Mouse (Mus musculus): Measurements from ENCODE around the gene Nav2. TPM values are rescaled to one million over a fixed set of nuclear protein-coding genes. Genes with fewer than 3 reads are reported as not detected.

Gene Nav2
- total and polyA plus RNA-seq, 3 experiments, result 4.8 to 6.9 (median 6.4) TPM

DNA sequence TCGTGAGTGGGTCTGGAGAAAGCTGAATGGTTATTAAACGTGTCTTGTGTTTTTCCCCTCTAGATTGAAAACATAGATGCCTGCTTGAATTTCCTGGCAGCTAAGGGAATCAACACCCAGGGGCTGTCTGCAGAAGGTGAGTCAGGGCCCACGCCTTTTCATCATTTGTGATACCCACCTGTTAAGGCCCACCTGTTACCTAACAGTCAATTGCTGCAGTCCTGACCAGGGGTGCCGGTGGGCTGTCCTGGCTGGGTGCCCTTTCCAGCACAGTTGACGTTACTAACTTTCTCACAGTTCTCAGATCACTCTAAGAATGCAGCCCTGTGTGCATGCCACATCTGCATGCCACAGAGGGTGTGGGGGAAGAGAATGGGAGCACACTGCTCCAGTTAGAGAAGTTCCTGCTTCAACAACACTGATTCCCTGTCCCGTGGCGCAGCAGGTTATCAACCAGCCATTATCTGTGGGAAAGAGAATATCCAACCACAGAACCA is 489.6 kb downstream of the Nav2 start:
- DNase-seq, result no peak

DNA sequence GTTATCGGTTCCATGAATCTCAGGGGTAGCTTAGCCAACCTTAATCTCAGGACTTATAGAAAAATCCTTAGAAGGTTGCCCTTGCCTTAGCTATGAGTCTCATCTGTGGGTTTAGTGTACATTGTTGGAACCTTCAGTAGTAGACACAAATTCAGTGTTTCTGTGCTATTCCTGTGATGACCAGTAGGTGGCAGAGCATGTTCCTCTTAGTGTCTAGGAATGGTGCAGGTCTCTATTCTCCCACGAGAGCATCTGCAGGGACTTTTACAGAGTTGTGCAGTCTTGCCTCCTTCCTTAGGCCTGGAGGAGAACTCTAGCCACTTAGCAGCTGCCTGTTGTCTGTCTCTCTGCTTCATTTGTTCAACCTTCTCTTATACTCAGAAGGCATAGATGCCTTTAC is 490.8 kb downstream of the Nav2 start:
- DNase-seq, result peak; percentile 50

DNA sequence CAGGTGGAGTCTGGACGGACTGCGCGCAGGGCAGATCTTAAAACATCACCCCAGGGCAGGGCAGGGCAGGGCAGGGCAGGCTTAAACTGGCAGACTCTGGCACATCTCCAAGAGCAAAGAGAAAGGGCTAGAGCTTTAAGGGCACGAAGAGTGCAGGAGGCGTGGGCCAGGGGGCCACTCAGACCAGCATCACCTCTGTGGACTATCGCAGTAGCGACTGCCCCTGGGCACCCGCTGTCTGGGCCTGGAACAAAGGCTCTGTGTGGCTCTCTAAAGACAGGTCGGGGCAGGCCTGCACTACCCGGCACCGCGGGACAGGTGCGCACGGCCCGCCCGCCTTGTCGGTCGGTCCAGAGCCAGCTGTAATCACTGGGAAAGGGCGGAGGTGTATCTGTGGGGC is 491.9 kb downstream of the Nav2 start:
- DNase-seq, result no peak

DNA sequence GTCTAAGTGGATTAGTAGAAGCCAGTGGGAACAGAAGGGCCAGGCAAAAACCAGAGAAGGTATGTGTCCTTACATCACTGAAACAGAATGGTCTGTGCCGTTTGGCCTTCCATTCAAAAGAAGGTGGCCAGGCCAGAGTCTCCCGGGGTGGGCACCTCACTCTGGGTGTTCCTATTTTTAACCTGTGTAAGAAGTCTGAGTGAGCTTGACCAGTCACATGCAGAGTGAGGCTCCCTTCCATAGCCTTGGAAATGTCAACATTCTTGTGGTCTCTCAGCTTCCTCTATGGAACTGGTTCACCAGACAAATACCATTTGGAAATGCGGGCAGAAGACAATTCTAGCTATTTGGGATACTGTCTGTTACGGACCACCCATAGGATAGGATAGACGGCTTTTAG is 494.0 kb downstream of the Nav2 start:
- DNase-seq, result no peak

DNA sequence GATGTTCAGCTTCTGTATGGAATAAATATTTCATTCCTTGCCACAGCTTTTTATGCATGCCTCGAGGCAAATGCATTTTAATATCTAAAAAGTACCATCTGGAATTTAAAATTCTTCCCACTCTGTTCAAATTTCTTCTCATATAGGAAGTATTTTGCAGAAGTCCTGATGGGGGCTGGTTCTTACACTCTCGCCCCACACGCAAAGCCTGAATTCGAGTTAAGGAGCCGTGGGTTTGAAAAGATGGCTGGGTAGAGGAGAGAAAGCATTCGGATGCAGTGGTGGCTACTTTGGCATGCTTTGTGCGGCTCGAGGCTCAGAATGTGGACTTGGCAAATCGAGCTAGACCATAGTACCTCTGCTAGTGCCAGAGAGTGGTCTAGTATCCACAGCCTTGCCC is 499.2 kb downstream of the Nav2 start:
- no peak for DNase-seq

DNA sequence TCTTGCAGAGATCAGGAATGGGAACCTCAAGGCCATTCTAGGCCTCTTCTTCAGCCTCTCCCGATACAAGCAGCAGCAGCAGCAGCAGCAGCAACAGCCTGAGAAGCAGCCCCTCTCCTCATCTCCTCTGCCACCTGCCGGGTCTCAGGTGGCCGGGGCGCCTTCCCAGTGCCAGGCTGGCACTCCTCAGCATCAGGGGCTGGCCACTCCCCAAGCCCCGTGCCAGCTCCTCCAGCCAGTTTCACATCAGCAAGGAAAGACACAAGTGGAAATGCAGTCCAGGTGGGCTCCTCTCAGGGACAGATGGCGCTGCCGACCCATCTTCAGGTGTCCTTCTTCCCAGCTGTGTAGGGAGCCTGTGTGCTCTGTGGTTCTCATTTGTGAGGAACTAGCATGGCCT is 500.1 kb downstream of the Nav2 start:
- DNase-seq, result no peak

DNA sequence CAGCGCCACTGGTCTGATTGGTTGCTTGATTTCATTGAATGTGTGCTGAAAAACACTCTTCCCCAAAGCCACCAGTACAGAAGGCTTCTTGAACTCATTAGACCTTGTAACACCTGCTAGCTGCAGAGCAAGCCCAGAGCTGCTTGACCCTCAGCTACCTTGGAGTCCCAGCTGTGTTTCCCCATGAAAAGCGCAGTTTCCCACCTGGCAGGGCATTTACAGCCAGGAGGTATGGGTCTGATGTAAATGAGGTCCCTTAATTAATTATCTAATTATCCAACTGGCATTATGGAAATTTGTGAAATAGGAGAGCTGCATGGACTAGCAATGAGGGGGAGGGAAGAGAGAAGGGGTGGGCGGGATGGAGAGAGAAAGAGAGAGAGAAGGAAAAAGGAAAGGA is 500.7 kb downstream of the Nav2 start:
- no peak for DNase-seq

DNA sequence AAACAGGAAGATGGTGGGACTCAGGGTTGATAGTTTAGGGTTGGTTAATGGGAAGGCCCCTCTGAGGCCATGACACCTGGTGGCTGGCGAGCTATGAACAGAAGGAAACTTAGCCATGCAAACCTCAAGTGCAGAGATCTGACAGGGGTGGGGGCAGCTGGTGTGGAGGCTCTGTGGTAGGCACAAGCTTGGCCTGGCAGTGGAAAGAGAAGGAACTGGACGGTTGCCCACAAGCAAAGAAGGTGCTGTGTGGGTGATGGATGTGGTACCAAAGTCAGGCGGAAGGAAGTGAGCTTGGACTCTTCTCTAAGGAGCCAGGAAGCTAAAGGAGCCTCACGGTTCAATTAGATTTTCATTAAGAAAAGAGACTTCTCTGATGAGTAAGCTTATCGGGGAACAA is 501.7 kb downstream of the Nav2 start:
- DNase-seq, result no peak

DNA sequence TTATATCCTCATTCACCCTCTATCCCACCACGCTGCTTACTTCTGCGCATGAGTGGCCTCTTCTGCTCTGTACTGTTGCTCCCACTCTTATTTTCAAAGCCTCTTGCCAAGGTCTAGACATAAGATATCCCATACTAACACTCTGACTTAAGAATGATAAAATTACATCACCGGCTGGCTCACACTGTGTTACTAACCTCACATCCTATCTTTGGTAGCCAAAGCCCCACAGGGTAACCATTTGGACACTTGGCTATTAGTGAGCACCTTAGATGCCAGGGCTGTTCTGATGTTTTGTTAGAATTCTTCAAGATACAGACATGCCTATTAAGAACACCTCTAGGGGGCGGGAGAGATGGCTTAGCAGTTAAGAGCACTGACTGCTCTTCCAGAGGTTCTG is 502.4 kb downstream of the Nav2 start:
- no peak for DNase-seq

DNA sequence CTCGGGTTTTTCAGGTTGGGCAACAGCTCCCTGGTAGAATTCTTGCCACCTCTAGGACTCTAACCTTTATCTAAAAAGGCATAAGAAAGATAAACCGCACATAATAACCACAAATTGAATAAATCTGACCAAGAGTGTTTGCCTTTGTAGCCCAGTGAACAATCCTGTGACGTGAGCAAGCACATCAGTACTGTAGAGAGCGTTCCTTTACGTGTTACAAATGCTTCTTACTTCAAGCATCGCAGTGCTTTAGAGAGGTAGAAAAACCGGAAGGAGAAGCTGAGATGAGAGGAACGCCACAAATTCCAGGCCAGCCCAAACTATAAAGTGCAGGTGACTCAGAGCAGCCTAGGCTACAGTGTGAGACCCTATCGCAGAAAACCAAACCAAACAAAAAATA is 503.3 kb downstream of the Nav2 start:
- DNase-seq, result no peak

DNA sequence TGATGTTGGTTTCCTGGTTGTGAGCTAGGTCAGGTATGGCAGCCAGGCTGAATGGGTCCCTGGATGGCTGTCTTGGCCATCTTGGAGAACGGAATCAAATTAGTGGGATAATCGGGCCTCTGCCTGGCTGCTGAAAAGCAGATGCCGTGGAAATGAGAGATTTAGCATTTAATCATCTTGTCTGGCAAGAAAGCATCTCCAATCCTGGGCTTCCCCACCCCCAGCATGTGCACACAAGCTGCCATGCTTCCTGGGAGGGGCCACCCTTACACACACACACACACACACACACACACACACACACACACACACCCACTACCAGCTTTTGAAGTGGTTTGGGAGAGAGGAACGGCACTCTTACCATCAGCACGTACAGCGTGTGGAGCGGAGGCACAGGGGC is 506.6 kb downstream of the Nav2 start:
- no peak for DNase-seq

DNA sequence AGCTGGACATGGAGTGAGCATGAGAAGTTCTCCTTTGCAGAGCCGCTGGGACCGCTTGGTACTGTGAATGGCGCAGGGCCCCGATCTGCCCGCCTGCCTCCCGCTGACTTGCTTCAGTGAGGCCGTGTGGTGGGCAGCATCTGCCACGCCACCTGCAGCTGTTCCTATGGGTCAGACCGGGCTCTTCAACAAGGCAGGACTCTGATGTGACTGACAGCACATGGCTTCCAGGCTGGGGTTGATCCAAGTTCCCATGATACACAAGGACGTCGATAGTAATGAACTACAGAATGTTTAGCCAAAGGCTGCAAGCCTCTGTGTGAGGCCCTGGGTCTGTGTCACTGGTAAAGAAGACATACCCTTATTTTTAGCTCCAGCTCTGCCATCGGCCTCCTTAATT is 507.2 kb downstream of the Nav2 start:
- no peak for DNase-seq

DNA sequence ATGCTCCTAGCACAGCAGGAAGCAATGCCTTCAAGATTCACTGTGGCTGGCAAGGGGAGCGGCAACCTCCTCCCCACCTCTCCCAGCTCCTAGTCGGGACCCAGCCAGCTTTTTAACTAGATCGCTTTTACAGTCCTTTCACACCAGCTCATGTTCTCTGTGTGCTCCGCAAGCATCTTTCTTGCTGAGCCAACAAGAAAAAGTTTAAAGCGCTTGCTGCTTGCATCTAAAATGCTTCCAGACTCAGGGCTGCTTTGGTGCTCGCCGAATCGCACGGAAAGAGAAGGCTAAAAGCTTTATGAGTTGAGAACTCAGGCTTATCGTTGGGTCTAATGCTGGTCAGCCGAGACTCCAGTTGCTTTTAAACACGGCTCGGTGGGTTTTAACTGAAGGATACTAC is 510.3 kb downstream of the Nav2 start:
- DNase-seq, result no peak

DNA sequence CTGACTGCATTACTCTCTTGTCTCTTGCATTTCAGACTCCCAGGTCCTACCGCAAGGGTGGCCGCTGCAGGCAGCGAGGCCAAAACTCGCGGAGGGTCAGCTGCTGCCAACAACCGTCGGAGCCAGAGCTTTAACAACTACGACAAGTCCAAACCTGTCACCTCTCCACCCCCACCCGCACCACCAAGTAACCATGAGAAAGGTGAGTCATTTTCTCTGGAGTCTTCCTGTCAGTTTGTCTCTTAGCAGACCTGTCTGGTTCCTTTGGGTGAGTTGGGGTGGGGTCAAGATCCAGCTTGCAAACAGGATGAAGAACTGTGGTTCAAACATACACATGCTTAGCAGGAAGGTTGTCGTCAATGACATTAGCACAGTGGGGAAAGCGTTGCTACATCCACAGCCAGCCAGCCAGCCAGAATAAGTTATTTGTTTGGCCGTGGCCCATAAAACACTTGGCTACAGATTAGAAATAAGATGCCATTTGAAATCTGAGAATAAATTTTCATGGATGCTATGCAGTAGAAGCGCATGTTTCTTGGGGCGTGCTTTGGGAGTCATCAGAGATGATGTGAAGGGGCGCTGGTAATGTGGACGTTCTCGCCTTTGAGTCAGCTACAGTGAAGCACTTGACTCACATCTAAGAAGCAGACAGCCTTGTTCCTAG is 511.8 kb downstream of the Nav2 start:
- DNase-seq, result no peak

DNA sequence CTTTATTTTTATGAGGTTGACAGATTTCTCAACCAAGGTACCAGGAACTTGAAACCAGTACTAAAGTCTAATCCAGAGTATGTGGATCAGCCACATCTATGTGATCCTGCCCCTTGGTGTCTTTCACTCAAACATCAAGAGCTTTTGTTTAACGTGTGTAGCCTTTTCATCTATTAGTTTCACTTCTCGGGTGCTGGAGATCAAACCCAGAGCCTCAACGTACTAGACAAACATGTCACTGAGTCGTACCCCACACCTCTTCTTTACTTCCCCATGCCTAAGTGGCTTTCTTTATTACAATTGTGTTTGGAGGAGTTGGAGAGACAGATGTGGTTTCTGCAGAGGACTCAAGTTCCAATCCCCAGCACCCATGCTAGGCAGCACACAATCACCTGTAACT is 512.7 kb downstream of the Nav2 start:
- DNase-seq, result no peak

DNA sequence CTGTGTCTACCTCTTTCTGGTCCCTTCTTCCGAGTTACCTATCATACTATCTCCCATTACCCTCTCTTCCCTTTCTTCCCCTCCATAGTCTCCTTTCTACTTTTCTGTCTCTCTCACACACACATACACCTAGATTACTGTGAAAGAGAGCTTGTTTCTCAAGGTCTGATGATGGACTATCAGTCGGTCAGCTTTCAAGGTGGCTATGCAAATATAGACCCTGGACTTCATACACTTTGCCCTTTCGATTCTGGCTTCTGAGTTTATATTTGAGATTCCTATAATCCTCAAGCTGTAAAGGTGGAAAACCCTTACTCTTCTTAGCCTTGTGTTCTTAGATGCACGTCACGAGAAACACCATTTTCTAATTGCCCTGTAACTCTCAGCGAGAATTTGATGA is 515.4 kb downstream of the Nav2 start:
- no peak for DNase-seq

DNA sequence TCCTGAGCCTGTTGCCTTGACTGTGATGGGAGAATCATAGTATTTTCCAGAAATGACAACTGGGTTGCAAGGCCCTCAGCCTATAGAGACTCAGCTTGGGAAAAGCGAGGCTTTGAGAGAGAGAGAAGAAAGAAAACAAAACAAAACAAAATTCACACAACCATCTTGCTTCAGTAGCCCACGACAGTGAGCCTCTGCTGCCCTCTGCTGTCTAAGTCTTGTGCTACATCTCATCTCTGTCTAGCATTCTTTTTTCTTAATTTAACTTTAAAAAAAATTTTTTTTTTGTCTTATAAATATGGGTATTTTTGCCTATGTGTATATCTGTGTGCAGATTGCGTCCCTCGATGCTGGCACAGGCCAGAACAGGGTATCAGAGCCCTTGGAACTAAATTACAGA is 517.5 kb downstream of the Nav2 start:
- DNase-seq, result peak; percentile 19

DNA sequence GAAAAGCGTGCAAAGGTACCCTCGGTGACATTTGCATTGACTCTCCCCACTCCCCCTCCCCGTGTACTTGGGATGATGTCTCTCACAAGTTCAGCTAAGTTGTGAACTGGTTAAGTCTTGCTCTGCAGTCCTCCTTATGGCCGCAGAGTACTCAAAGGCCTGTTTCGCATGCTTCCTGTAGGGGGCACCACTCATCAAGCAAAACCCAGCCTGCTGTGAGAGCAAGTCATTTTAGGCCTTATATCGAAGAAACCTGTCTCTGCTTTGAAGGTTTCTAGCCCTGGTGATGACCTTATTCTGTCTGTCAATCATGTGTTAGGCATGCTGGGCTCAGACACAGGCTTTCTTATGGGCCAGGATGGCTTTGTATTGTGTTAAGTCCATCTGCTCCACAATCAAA is 519.3 kb downstream of the Nav2 start:
- DNase-seq, result peak; percentile 25

DNA sequence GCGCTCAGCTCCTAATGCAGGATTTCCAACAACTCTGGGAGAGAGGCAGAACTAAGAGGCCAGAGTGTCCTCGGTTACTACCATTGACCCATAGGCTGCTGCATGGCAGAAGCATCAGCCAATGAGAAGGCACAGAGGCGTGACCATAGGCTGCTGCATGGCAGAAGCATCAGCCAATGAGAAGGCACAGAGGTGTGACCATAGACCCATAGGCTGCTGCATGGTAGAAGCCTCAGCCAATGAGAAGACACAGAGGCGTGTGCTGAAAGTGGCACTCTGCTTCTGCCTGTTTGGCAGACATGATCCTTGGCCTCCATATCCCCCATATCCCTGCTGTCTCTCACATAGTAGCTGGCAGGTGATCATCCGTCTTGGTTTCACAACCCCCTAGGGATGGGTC is 520.4 kb downstream of the Nav2 start:
- DNase-seq, result no peak

DNA sequence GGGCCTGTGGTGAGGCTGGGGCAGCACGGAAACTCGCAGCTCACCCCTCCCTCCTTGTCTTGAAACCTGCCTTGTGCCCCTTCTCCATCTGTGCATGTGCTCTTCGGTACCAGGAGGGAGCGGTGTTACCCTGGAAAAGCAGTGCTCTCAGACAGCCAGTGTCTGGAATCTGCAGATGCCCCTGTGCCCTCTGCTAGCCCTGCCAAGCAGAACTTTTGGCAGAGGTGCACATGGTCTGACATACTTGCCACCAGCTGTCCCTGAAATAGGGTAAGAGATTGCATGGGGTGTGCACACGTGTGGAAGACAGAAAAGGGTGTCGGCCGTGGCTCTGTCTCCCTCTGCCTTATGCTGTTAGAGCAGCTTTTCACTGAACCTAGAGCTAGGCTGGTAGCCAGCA is 522.3 kb downstream of the Nav2 start:
- no peak for DNase-seq

DNA sequence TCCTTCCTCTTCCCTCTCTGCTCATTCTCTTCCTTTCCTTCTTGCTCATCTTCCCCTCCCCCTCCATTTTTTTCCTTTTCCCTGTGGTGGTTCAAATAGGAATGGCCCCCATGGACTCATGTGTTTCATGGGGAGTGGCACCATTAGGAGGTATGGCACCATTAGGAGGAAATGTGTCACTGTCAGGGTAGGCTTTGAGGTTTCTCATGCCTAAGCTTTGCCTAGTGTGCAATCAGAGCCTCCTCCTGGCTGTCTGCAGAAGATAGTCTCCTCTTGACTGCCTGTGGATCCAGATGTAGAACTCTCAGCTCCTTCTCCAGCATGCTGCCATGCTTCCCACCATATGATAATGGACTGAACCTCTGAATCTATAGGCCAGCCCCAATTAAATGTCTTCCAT is 525.4 kb downstream of the Nav2 start:
- DNase-seq, result no peak

DNA sequence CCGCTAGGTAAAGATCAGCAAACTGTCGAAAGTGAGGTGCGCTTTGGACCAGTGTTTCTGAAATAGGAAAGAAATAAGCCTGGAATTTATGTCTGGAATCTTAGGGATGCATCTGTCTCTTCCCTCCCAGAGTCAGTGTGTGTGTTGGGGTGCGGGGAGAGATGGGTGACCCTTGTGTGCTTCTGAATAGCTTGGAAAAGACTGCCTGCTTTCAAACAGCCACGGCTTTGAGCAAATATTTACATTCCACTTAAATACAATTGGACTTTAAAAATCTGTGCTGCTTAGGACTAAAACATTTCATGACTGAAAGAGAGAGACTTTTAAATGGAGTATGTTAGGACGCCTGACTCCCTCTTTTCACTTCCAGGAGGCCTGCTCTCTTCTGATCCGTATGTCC is 528.0 kb downstream of the Nav2 start:
- DNase-seq, result no peak

DNA sequence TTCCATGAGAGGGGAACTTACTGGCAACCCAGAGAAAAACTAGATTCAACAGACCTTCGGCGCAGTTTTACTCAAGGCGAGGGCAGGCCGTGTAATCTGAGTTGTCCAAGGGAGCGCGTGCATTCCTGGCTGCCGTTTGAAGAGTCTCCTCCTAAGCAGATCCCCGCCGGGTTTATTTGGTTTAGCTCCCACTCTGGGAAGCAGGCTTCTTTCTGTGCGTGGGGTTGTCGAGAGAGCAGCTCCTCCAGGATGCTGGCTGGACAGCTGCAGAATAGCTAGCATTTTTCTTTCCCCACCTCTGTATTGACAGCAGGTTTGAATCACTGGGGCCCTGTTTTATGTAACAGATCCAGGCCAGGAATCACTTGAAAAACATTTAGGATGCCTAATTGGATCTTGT is 529.4 kb downstream of the Nav2 start:
- no peak for DNase-seq

DNA sequence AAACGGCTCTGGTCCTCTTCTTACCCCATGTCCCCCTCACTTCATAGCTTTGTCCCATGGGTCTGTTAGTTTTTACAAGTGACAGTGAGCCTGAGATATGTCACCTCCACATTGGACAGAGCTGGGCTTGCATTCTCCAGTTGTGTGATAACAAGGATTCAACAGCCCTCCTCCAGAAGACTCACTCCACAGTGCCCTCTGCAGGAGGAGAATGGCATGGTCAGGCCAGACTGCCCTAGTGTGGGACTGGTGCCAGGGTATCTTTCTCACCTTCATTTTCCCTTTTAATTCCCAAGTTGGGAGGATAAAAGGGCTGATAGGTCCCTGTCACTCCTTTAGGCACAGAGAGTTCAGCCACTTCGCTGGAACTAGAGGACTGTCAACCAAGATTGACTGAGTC is 530.6 kb downstream of the Nav2 start:
- DNase-seq, result peak; percentile 40

Data from adrenal gland, adult 2 months (tissue).